Mouse (Mus musculus): ENCODE measurements around the gene Mrap. TPM values are rescaled to one million over a fixed set of nuclear protein-coding genes. Genes with fewer than 3 reads are reported as not detected.

The Mrap gene
- total and polyA plus RNA-seq, 3 experiments = not detected

- Histone ChIP-seq H3K9me3 (replicated peaks; ENCODE audit: low read length) (no peaks in the 10 kb centered on the region), H3K36me3 (replicated peaks in 1 of 2; ENCODE audit: control insufficient read depth in 1 of 2, insufficient read depth in 1 of 2, low read length in 1 of 2) (peaks cover 46 to 95% of the 10 kb centered on the region in 2 experiments), H3K9ac (ENCODE audit: insufficient read depth, low read depth) (no peak overlapping the region), H3K79me2 (replicated peaks; ENCODE audit: control insufficient read depth, extremely low read depth, insufficient read depth, poor library complexity, severe bottlenecking) (no peaks in the 10 kb centered on the region), H3K4me3 (replicated peaks in 1 of 3; ENCODE audit: low read depth in 2 of 3, low read length in 2 of 3, poor library complexity in 1 of 3) (peak overlapping the region in 1 of 3 experiments; percentile 5), H3K4me2 (ENCODE audit: insufficient read depth, low read depth, poor library complexity, severe bottlenecking) (peak overlapping the region; percentile 45), H3K4me1 (ENCODE audit: control insufficient read depth in 1 of 2, insufficient read depth in 2 of 2) (peaks cover 11 to 24% of the 10 kb centered on the region in 2 experiments), H3K27me3 (replicated peaks) (no peaks in the 10 kb centered on the region), H3K27ac (ENCODE audit: insufficient read depth, low read depth) (peak overlapping the region; percentile 48)
- TF ChIP-seq EP300 (IDR thresholded peaks at IDR 0.05; ENCODE audit: low read length) = no peak
- no peak for TF ChIP-seq MYC (IDR thresholded peaks at IDR 0.05; ENCODE audit: low read depth, low read length)
- TF ChIP-seq CHD2 (IDR thresholded peaks at IDR 0.05; ENCODE audit: low read length) = no peak
- no peak for TF ChIP-seq MAZ (IDR thresholded peaks at IDR 0.05; ENCODE audit: low read depth, low read length)
- TF ChIP-seq ELF1 (IDR thresholded peaks at IDR 0.05; ENCODE audit: low read depth, low read length) = no peak
- no peak for TF ChIP-seq HCFC1 (IDR thresholded peaks at IDR 0.05; ENCODE audit: low read depth, low read length)
- TF ChIP-seq JUN (IDR thresholded peaks at IDR 0.05; ENCODE audit: insufficient read depth, low read depth, low read length) = no peak
- TF ChIP-seq MAFK (IDR thresholded peaks at IDR 0.05; ENCODE audit: insufficient replicate concordance, low read length) = no peak
- TF ChIP-seq UBTF (IDR thresholded peaks at IDR 0.05; ENCODE audit: low read depth, low read length) = no peak
- TF ChIP-seq NRF1 (IDR thresholded peaks at IDR 0.05; ENCODE audit: low read depth, low read length) = no peak
- in situ Hi-C loops (cut with MboI; ENCODE audit: low pct_ligation_motif_present, low pct_unique_long_range_greater_than_20kb, low sequenced_read_pairs) (no loop called here), dilution Hi-C loops (cut with MboI; ENCODE audit: extremely low pct_ligation_motif_present, extremely low pct_unique_long_range_greater_than_20kb, low sequenced_read_pairs) (no loop called here)
- no peak for DNase-seq (ENCODE audit: extremely low read depth)
These were observed 60.4 kb downstream of the Mrap start for GRCm38 (mm10) chr16:90798446-90798845.

GRCm38 (mm10) chr16:90798848-90799247 is 60.8 kb downstream of the Mrap start:
- dilution Hi-C loops (cut with MboI; ENCODE audit: extremely low pct_ligation_motif_present, extremely low pct_unique_long_range_greater_than_20kb, low sequenced_read_pairs) = no loop called here
- Histone ChIP-seq H3K4me3 (replicated peaks in 1 of 3; ENCODE audit: low read depth in 2 of 3, low read length in 2 of 3, poor library complexity in 1 of 3) (peak overlapping the region in 1 of 3 experiments; percentile 5), H3K27ac (ENCODE audit: insufficient read depth, low read depth) (peak overlapping the region; percentile 48), H3K79me2 (replicated peaks; ENCODE audit: control insufficient read depth, extremely low read depth, insufficient read depth, poor library complexity, severe bottlenecking) (no peaks in the 10 kb centered on the region), H3K4me1 (ENCODE audit: control insufficient read depth in 1 of 2, insufficient read depth in 2 of 2) (peaks cover 11 to 24% of the 10 kb centered on the region in 2 experiments), H3K9me3 (replicated peaks; ENCODE audit: low read length) (no peaks in the 10 kb centered on the region), H3K36me3 (replicated peaks in 1 of 2; ENCODE audit: control insufficient read depth in 1 of 2, insufficient read depth in 1 of 2, low read length in 1 of 2) (peaks cover 45 to 95% of the 10 kb centered on the region in 2 experiments), H3K27me3 (replicated peaks) (no peaks in the 10 kb centered on the region), H3K4me2 (ENCODE audit: insufficient read depth, low read depth, poor library complexity, severe bottlenecking) (peak overlapping the region; percentile 45), H3K9ac (ENCODE audit: insufficient read depth, low read depth) (no peak overlapping the region)
- DNase-seq (ENCODE audit: extremely low read depth) = peak; percentile 80
- in situ Hi-C loops (cut with MboI; ENCODE audit: low pct_ligation_motif_present, low pct_unique_long_range_greater_than_20kb, low sequenced_read_pairs) = no loop called here
- TF ChIP-seq IRF4 (IDR thresholded peaks at IDR 0.05; ENCODE audit: low read depth, low read length) = peak; percentile 100
- peak; percentile 90 for TF ChIP-seq MXI1 (IDR thresholded peaks at IDR 0.05; ENCODE audit: low read depth, low read length)
- TF ChIP-seq PAX5 (IDR thresholded peaks at IDR 0.05; ENCODE audit: low read length) = no peak
- TF ChIP-seq POLR2AphosphoS2 (IDR thresholded peaks at IDR 0.05; ENCODE audit: low read depth, low read length) = no peak
- peak; percentile 97 for TF ChIP-seq BHLHE40 (IDR thresholded peaks at IDR 0.05; ENCODE audit: low read depth, low read length)
- no peak for TF ChIP-seq KAT2A (IDR thresholded peaks at IDR 0.05; ENCODE audit: insufficient replicate concordance, low read length)
- TF ChIP-seq CHD1 (IDR thresholded peaks at IDR 0.05; ENCODE audit: low read depth, low read length) = 0 out of 2 replicates have a peak, but pooled peaks have one; percentile 34
- TF ChIP-seq MAZ (IDR thresholded peaks at IDR 0.05; ENCODE audit: low read depth, low read length) = 0 out of 2 replicates have a peak, but pooled peaks have one; percentile 73
- TF ChIP-seq POLR2A (IDR thresholded peaks at IDR 0.05; ENCODE audit: low read depth, low read length) = no peak
- no peak for TF ChIP-seq ZNF384 (IDR thresholded peaks at IDR 0.05; ENCODE audit: low read depth, low read length)
- TF ChIP-seq MAX (IDR thresholded peaks at IDR 0.05; ENCODE audit: low read length) = peak; percentile 89
- peak; percentile 58; the same call in 1 of the 2 replicates for TF ChIP-seq CHD2 (IDR thresholded peaks at IDR 0.05; ENCODE audit: low read length)
- peak; percentile 88 for TF ChIP-seq TBP (conservative IDR thresholded peaks at IDR 0.05; ENCODE audit: low read depth, low read length)
- TF ChIP-seq ZMIZ1 (IDR thresholded peaks at IDR 0.05; ENCODE audit: low read depth, low read length) = no peak
- peak; percentile 88 for TF ChIP-seq ETS1 (conservative IDR thresholded peaks at IDR 0.05; ENCODE audit: low read depth, low read length)
- no peak for TF ChIP-seq NELFE (IDR thresholded peaks at IDR 0.05; ENCODE audit: low read depth, low read length)
- TF ChIP-seq ELF1 (IDR thresholded peaks at IDR 0.05; ENCODE audit: low read depth, low read length) = peak; percentile 63; the same call in 1 of the 2 replicates
- no peak for TF ChIP-seq USF1 (IDR thresholded peaks at IDR 0.05; ENCODE audit: low read depth, low read length)
- peak; percentile 87 for TF ChIP-seq JUN (IDR thresholded peaks at IDR 0.05; ENCODE audit: insufficient read depth, low read depth, low read length)
- peak; percentile 88 for TF ChIP-seq TCF12 (IDR thresholded peaks at IDR 0.05; ENCODE audit: low read depth, low read length)
- no peak for TF ChIP-seq ZC3H11A (IDR thresholded peaks at IDR 0.05; ENCODE audit: low read depth, low read length)
- TF ChIP-seq UBTF (IDR thresholded peaks at IDR 0.05; ENCODE audit: low read depth, low read length) = peak; percentile 91
- TF ChIP-seq ZKSCAN1 (IDR thresholded peaks at IDR 0.05; ENCODE audit: borderline replicate concordance, low read depth, low read length) = no peak
- TF ChIP-seq RAD21 (IDR thresholded peaks at IDR 0.05; ENCODE audit: low read depth, low read length) = no peak
- peak; percentile 95 for TF ChIP-seq RCOR1 (conservative IDR thresholded peaks at IDR 0.05; ENCODE audit: low read depth, low read length)
- no peak for TF ChIP-seq GABPA (IDR thresholded peaks at IDR 0.05; ENCODE audit: insufficient replicate concordance, low read depth, low read length)
- peak; percentile 96 for TF ChIP-seq EP300 (IDR thresholded peaks at IDR 0.05; ENCODE audit: low read length)
- no peak for TF ChIP-seq E2F4 (IDR thresholded peaks at IDR 0.05; ENCODE audit: insufficient replicate concordance, low read depth, low read length)

Data from CH12.LX (cell line).